Mouse (Mus musculus): ENCODE measurements around the gene Ppm1m. TPM values are rescaled to one million over a fixed set of nuclear protein-coding genes. Genes with fewer than 3 reads are reported as not detected.

The Ppm1m gene
- polyA plus RNA-seq, 1 experiment = 28.5 TPM

DNA sequence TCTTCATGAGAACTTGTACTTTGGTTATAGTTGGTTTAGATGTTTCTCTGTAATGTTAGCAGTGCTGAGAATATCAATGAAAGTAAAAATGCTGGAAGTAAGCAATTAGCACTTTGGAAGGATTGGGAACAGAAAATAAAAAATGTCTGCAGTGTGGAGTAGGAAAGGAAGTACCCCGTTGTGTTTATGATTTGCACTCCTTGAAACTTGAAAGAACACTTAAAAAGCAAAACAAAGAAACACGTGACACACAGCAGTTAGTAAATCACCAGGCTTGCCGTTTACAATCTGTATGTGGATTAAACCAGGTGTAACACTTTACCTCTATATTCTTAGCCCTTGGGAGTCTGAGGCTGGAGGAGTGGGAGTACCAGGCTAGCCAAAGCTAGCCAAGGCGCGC is 22.8 kb downstream of the Ppm1m start:
- Histone ChIP-seq H3K4me1 (ENCODE audit: control insufficient read depth, insufficient read depth, low read length) (peaks cover 21% of the 10 kb centered on the region), H3K36me3 (ENCODE audit: control insufficient read depth, insufficient read depth, low read length) (peaks cover 10% of the 10 kb centered on the region), H3K4me3 (ENCODE audit: insufficient read depth, low read depth, low read length) (no peak overlapping the region), H3K27ac (ENCODE audit: insufficient read depth, low read depth, low read length) (peak overlapping the region; percentile 73; the same call in 1 of the 2 replicates), H3K27me3 (replicated peaks; ENCODE audit: control insufficient read depth, insufficient read depth, low read length) (no peaks in the 10 kb centered on the region)
- WGBS = 41% methylated on average over 5 of the region's 5 CpGs
- no peak for TF ChIP-seq CTCF (conservative IDR thresholded peaks at IDR 0.05; ENCODE audit: insufficient read depth, insufficient read length, low read depth, low read length)
- no peak for TF ChIP-seq POLR2A (IDR thresholded peaks at IDR 0.05; ENCODE audit: low read depth, low read length)
- no peak for DNase-seq

DNA sequence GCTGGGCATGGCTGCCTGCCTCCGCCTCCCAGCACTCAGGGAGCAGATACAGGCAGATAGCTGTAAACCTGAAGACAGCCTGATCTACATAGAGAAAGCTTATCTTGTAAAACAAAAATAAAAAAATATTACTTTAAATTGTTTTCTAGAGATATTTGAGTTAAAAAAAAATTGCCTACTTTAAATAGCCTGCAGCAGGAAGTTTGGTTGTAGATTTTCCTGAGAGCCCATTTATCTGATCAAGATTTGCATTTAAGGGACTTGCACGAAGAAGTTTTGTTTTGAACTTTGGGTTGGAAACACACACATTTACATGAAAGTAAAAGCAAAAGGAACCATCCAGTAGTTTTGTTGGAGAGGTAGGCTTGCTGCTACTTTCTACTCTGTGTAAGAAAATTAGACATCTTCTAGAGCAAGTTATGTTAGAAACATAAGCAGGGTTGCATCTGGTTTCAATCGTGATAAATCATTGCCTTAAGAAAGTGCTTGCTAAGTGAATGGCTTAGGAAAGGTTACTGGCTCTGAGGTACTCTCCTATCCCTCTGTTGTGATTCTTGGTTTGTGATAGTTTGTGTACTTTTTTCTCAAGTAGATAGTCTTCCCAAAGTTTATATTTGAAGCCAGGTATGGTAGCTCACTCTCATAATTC is 23.9 kb downstream of the Ppm1m start:
- DNase-seq = no peak

DNA sequence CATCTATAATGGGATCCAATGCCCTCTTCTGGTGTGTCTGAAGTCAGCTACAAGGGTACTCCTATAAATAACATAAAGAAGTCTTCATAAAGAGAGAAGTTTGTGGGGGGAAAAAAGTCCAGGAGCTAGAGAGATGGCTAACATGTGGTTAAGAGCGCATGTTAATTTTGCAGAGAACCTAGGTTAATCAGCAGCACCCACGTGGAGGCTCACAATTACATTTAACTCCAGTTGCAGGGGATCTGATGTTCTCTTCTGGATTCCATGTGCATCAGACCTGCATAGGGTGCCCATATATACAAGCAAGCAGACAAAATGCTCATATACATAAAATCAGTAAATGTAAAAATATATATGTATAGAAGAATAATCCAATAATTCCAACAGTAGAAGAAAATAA is 26.2 kb downstream of the Ppm1m start:
- H3K27me3 ChIP-seq (replicated peaks; ENCODE audit: control insufficient read depth, insufficient read depth, low read length) = no peaks in the 10 kb centered on the region
- H3K36me3 ChIP-seq (ENCODE audit: control insufficient read depth, insufficient read depth, low read length) = peaks cover 4% of the 10 kb centered on the region
- no peak overlapping the region for H3K4me3 ChIP-seq (ENCODE audit: insufficient read depth, low read depth, low read length)
- WGBS = 22% methylated on average over 2 of the region's 2 CpGs
- no peak for DNase-seq
- H3K27ac ChIP-seq (ENCODE audit: insufficient read depth, low read depth, low read length) = no peak overlapping the region
- H3K4me1 ChIP-seq (ENCODE audit: control insufficient read depth, insufficient read depth, low read length) = peaks cover 24% of the 10 kb centered on the region
- TF ChIP-seq CTCF (conservative IDR thresholded peaks at IDR 0.05; ENCODE audit: insufficient read depth, insufficient read length, low read depth, low read length) = no peak

More for the DNA sequence above, 23.9 kb downstream of the Ppm1m start:
- Histone ChIP-seq H3K27me3 (replicated peaks; ENCODE audit: control insufficient read depth, insufficient read depth, low read length) (no peaks in the 10 kb centered on the region), H3K4me3 (ENCODE audit: insufficient read depth, low read depth, low read length) (no peak overlapping the region), H3K4me1 (ENCODE audit: control insufficient read depth, insufficient read depth, low read length) (peaks cover 17% of the 10 kb centered on the region), H3K36me3 (ENCODE audit: control insufficient read depth, insufficient read depth, low read length) (peaks cover 6% of the 10 kb centered on the region), H3K27ac (ENCODE audit: insufficient read depth, low read depth, low read length) (no peak overlapping the region)
- TF ChIP-seq POLR2A (IDR thresholded peaks at IDR 0.05; ENCODE audit: low read depth, low read length) = no peak
- TF ChIP-seq CTCF (conservative IDR thresholded peaks at IDR 0.05; ENCODE audit: insufficient read depth, insufficient read length, low read depth, low read length) = no peak
- WGBS = 21% methylated on average over 3 of the region's 3 CpGs

DNA sequence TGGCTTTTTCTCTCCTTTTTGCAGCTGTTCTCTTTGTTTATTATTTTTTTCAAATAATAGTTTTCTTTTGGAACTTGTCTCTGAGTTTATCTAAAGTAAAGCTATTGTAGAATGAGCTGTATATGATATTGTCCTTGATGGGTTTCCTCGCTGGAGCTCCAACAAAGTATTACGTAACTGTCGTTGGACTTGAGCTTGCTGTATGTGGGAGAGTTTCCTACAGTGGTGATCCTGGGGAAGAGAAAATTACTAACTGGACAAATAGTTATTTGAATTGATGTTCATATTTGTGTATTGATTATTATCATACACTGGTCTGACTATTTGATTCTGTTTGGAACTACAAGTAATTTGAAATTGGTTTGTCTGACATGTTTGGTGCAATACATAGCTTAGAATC is 27.0 kb downstream of the Ppm1m start:
- H3K27me3 ChIP-seq (replicated peaks; ENCODE audit: control insufficient read depth, insufficient read depth, low read length) = no peaks in the 10 kb centered on the region

DNA sequence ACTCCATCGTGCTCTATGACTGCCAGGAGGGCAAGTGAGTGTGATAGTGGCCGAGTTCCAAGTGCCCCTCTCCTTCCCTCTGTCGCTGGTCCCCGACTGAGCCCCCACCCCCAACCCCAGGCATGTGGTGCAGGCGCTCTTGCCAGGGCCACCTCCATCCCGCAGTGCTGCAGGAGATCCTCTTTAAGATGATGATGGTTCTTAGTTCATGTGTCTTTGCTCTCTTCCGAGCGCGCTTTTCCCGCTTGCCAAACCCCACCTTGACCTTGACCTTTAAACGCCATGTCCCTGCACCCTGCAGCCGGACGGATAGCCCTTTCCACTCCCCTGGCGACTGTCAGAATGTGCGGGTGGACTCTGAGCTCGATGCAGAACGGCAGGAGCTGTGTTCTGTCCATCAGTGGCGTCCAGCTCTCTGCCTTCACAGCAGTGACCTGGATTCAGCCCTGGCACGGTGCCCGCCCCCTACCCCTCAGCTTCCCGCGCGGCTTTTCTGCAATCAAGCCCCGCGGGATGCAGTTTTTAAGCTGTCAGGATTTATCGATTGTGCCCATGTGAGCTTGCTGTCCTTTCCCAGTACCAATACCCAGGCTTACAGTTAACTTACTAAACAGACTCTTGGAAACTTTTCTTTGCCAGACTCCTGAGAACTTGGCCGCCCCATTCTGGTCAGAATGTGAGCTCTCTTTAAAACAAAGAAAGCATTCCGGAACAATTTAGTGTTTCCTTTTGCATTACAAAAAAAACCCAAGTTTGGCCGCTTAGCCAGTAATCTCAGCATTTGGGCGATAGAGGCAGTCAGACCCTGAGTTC is 28.0 kb downstream of the Ppm1m start:
- no peaks in the 10 kb centered on the region for H3K36me3 ChIP-seq (ENCODE audit: control insufficient read depth, insufficient read depth, low read length)
- H3K27ac ChIP-seq (ENCODE audit: insufficient read depth, low read depth, low read length) = peak overlapping the region; percentile 94
- WGBS = 1% methylated on average over 30 of the region's 30 CpGs
- peak overlapping the region; percentile 80 for H3K4me3 ChIP-seq (ENCODE audit: insufficient read depth, low read depth, low read length)
- DNase-seq = peak; percentile 91
- H3K27me3 ChIP-seq (replicated peaks; ENCODE audit: control insufficient read depth, insufficient read depth, low read length) = no peaks in the 10 kb centered on the region
- H3K4me1 ChIP-seq (ENCODE audit: control insufficient read depth, insufficient read depth, low read length) = peaks cover 24% of the 10 kb centered on the region
- TF ChIP-seq POLR2A (IDR thresholded peaks at IDR 0.05; ENCODE audit: low read depth, low read length) (no peak), CTCF (conservative IDR thresholded peaks at IDR 0.05; ENCODE audit: insufficient read depth, insufficient read length, low read depth, low read length) (no peak)

More for the DNA sequence above, 27.0 kb downstream of the Ppm1m start:
- WGBS = 3% methylated on average over 3 of the region's 3 CpGs
- Histone ChIP-seq H3K27ac (ENCODE audit: insufficient read depth, low read depth, low read length) (no peak overlapping the region), H3K4me3 (ENCODE audit: insufficient read depth, low read depth, low read length) (peak overlapping the region; percentile 80; the same call in 1 of the 2 replicates), H3K36me3 (ENCODE audit: control insufficient read depth, insufficient read depth, low read length) (peaks cover 4% of the 10 kb centered on the region), H3K4me1 (ENCODE audit: control insufficient read depth, insufficient read depth, low read length) (peaks cover 24% of the 10 kb centered on the region)
- TF ChIP-seq POLR2A (IDR thresholded peaks at IDR 0.05; ENCODE audit: low read depth, low read length) = no peak
- no peak for TF ChIP-seq CTCF (conservative IDR thresholded peaks at IDR 0.05; ENCODE audit: insufficient read depth, insufficient read length, low read depth, low read length)
- DNase-seq = no peak

DNA sequence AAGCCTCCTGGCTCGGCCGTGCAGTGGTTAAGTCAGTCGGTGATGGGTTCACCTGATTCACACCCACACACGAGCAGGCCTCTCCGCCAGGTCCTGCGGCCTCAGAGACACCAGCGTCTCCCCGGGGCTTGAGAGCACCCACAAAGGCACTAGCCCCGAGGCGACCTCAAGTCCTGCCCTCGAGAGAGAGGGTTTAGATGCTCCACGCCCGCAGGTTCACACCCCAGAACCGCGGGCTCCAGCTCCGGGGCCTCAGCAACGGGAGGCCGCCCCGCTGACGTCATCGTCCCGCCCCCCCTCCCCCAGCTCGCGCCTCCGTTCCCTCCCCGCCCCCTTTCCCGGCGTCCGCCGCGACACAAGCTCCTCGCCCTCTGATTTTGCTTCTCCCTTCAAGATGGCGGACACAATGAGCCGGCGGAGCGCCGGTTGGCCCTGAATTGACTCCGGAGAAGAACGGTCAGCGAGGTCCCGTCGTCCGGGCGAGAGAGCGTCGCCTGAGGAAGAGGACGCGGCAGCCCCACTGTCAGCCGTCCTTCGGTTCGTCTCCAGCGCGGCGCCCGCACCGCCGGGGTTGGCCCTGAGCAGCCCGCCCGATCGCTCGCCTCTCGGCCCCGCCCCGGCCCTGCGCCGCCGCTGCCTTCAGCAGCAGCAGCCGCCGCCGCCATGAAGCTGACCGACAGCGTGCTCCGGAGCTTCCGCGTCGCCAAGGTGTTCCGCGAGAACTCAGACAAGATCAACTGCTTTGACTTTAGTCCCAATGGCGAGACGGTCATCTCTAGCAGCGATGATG is 28.8 kb downstream of the Ppm1m start, which contains the start of gene Wdr82:
Wdr82 (plus strand) TSS at position 373 of the 790 bp plus-strand sequence.
- DNase-seq = peak; percentile 95
- Histone ChIP-seq H3K4me3 (ENCODE audit: insufficient read depth, low read depth, low read length) (peak within 1 kb of the TSS; percentile 80), H3K4me1 (ENCODE audit: control insufficient read depth, insufficient read depth, low read length) (peaks cover 20% of the 10 kb centered on the region), H3K27me3 (replicated peaks; ENCODE audit: control insufficient read depth, insufficient read depth, low read length) (no peaks in the 10 kb centered on the region), H3K36me3 (ENCODE audit: control insufficient read depth, insufficient read depth, low read length) (no peaks in the 10 kb centered on the region), H3K27ac (ENCODE audit: insufficient read depth, low read depth, low read length) (peak within 1 kb of the TSS; percentile 94)
- TF ChIP-seq CTCF (conservative IDR thresholded peaks at IDR 0.05; ENCODE audit: insufficient read depth, insufficient read length, low read depth, low read length) (no peak), POLR2A (IDR thresholded peaks at IDR 0.05; ENCODE audit: low read depth, low read length) (peak; percentile 81)
- under 1% methylated on average over 81 of the region's 81 CpGs for WGBS

Data from kidney, adult 2 months (tissue).